Mouse (Mus musculus) 3T3-L1 (cell line): Measurements from ENCODE around the gene Napsa.

Experiments used
- DNase-seq: peaks from one replicate; pipeline ENCODE4 v3.0.0-alpha.2; 2015; ENCODE audit warnings: low read depth, low spot score

Gene Napsa

GRCm38 (mm10) chr7:44572213-44572701 lies at the start of gene Napsa:
Napsa (plus strand) TSS chr7:44572380.
- no peak for DNase-seq

GRCm38 (mm10) chr7:44523056-44523455 lies 49.1 kb upstream of the Napsa start:
- DNase-seq: no peak

GRCm38 (mm10) chr7:44524502-44524901 lies 47.7 kb upstream of the Napsa start, which contains the start of gene Mybpc2:
Mybpc2 (minus strand) TSS chr7:44524656.
- DNase-seq: no peak

GRCm38 (mm10) chr7:44525126-44525832 lies 46.9 kb upstream of the Napsa start:
- DNase-seq: peak; percentile 58

GRCm38 (mm10) chr7:44526414-44527154 lies 45.6 kb upstream of the Napsa start:
- no peak for DNase-seq

GRCm38 (mm10) chr7:44527483-44528398 lies 44.4 kb upstream of the Napsa start:
- no peak for DNase-seq

GRCm38 (mm10) chr7:44529518-44529917 lies 42.7 kb upstream of the Napsa start:
- no peak for DNase-seq

- DNase-seq: no peak
Observed at GRCm38 (mm10) chr7:44530507-44530906, 41.7 kb upstream of the Napsa start.

GRCm38 (mm10) chr7:44531207-44531606 lies 41.0 kb upstream of the Napsa start:
- DNase-seq: no peak

- DNase-seq: no peak
Observed at GRCm38 (mm10) chr7:44531946-44532732, 40.0 kb upstream of the Napsa start, which contains the start of gene Spib. Spib (minus strand) TSS chr7:44532071.

- no peak for DNase-seq
Observed at GRCm38 (mm10) chr7:44532918-44533745, 39.0 kb upstream of the Napsa start.

- no peak for DNase-seq
Observed at GRCm38 (mm10) chr7:44533746-44534045, 38.5 kb upstream of the Napsa start.

- DNase-seq: no peak
Observed at GRCm38 (mm10) chr7:44534242-44534641, 37.9 kb upstream of the Napsa start.

- no peak for DNase-seq
Observed at GRCm38 (mm10) chr7:44534656-44535441, 37.3 kb upstream of the Napsa start.

- DNase-seq: no peak
Observed at GRCm38 (mm10) chr7:44535657-44536589, 36.3 kb upstream of the Napsa start.

GRCm38 (mm10) chr7:44536590-44536968 lies 35.6 kb upstream of the Napsa start:
- peak; percentile 13 for DNase-seq

- DNase-seq: no peak
Observed at GRCm38 (mm10) chr7:44537009-44537408, 35.2 kb upstream of the Napsa start.

GRCm38 (mm10) chr7:44537496-44537895 lies 34.7 kb upstream of the Napsa start:
- DNase-seq: no peak
